Comparison of ENCODE assay signal across 8 mouse cellular contexts in genomic region chr4:106987725-106988364, GRCm38 (mm10).
DNase-seq lines count a peak whose midpoint lies in the region; ATAC-seq and TF ChIP-seq lines count a peak whose summit lies in the region.

No protein-coding gene starts in this region.

- H3K27me3 ChIP-seq in forebrain, embryonic 11.5 days (ENCODE audit: control insufficient read depth, insufficient read depth, low read length), result no peaks in the 10 kb centered on the region
- no peaks in the 10 kb centered on the region for H3K27me3 ChIP-seq in heart, embryonic 16.5 days (ENCODE audit: control insufficient read depth, insufficient read depth, low read length)

- H3K9ac ChIP-seq in forebrain, embryonic 11.5 days (ENCODE audit: low read length), result no peak overlapping the region
- no peak overlapping the region for H3K9ac ChIP-seq in heart, embryonic 16.5 days (ENCODE audit: low read length)

- peak; percentile 78 for DNase-seq in ES-CJ7 (ENCODE audit: low read depth, low spot score)
- DNase-seq in c-Kit-positive CD71-negative TER-119-negative erythroid progenitor cells, embryonic 14.5 days (ENCODE audit: low read depth), result peak; percentile 70
- DNase-seq in forebrain, embryonic 11.5 days (ENCODE audit: low spot score), result peak; percentile 80
- peak; percentile 84 to 89 for DNase-seq in kidney, postnatal 4 days
- DNase-seq in lung, adult 2 months, result peak; percentile 77
- DNase-seq in thymus, adult 18-20 months, result peak; percentile 59 to 63

- peak; percentile 87 for TF ChIP-seq CTCF in lung, adult 2 months (IDR thresholded peaks at IDR 0.05; ENCODE audit: insufficient read depth, low read length)

- no peaks in the 10 kb centered on the region for H3K9me3 ChIP-seq in forebrain, embryonic 11.5 days (ENCODE audit: control insufficient read depth, low read length)
- H3K9me3 ChIP-seq in heart, embryonic 16.5 days (replicated peaks; ENCODE audit: control insufficient read depth, low read length), result no peaks in the 10 kb centered on the region

- H3K36me3 ChIP-seq in forebrain, embryonic 11.5 days (ENCODE audit: control insufficient read depth, insufficient read depth, low read length), result no peaks in the 10 kb centered on the region
- no peaks in the 10 kb centered on the region for H3K36me3 ChIP-seq in heart, embryonic 16.5 days (ENCODE audit: control insufficient read depth, insufficient read depth)

- no peak overlapping the region for H3K4me2 ChIP-seq in forebrain, embryonic 11.5 days (ENCODE audit: low read depth, low read length, severe bottlenecking)
- peak overlapping the region; percentile 38 for H3K4me2 ChIP-seq in heart, embryonic 16.5 days (ENCODE audit: low read depth, low read length)

- H3K27ac ChIP-seq in forebrain, embryonic 11.5 days (ENCODE audit: low read depth, low read length), result peak overlapping the region; percentile 81
- H3K27ac ChIP-seq in heart, embryonic 16.5 days (ENCODE audit: low read length), result peak overlapping the region; percentile 73

- no peak for TF ChIP-seq POLR2A in lung, adult 2 months (IDR thresholded peaks at IDR 0.05; ENCODE audit: borderline replicate concordance, extremely low read depth, low read depth, low read length)

- peaks cover 51% of the 10 kb centered on the region for H3K4me1 ChIP-seq in forebrain, embryonic 11.5 days (replicated peaks; ENCODE audit: control insufficient read depth, insufficient read depth, low read length)
- peaks cover 38% of the 10 kb centered on the region for H3K4me1 ChIP-seq in heart, embryonic 16.5 days (ENCODE audit: control insufficient read depth, insufficient read depth, low read length)
- H3K4me1 ChIP-seq in lung, adult 2 months (ENCODE audit: control insufficient read depth, insufficient read depth, low read length), result peaks cover 17% of the 10 kb centered on the region

- WGBS in forebrain, embryonic 11.5 days, result 16% methylated on average over 7 of the region's 7 CpGs
- 10% methylated on average over 7 of the region's 7 CpGs for WGBS in heart, embryonic 16.5 days
- WGBS in lung, adult 2 months, result 7% methylated on average over 7 of the region's 7 CpGs

- ATAC-seq in forebrain, embryonic 11.5 days (replicated peaks; ENCODE audit: low FRiP score), result 0 out of 2 replicates have a peak, but pooled peaks have one; percentile 28
- peak; percentile 69; the same call in 1 of the 2 replicates for ATAC-seq in heart, embryonic 16.5 days (replicated peaks; ENCODE audit: extremely low read depth, insufficient read depth, low FRiP score)
- peak; percentile 51 for ATAC-seq in neutrophil, adult 5-6 weeks (ENCODE audit: extremely low read depth, insufficient number of reproducible peaks, low FRiP score, poor library complexity, severe bottlenecking)

- no peak overlapping the region for H3K4me3 ChIP-seq in forebrain, embryonic 11.5 days (ENCODE audit: low read depth, low read length)
- no peak overlapping the region for H3K4me3 ChIP-seq in heart, embryonic 16.5 days (ENCODE audit: low read length)
- H3K4me3 ChIP-seq in lung, adult 2 months (replicated peaks; ENCODE audit: extremely low read depth, low read depth, low read length), result peak overlapping the region; percentile 7
